Mouse (Mus musculus) kidney, postnatal 0 days (tissue): ENCODE measurements at regions not wholly inside any gene's neighbourhood (a gene's known extent, or its start where the extent isn't known, plus 50 kb on each side); places are given as distances from the start of the nearest gene placed in this dataset.

Source experiments
- ATAC-seq: fragments of 200-750 bp; cut with Nextera tagmentation; replicated peaks from 2 replicates; pipeline ENCODE4 v1.8.0; 2017; ENCODE audit warnings: low read depth, moderate number of reproducible peaks, moderate TSS enrichment, moderate library complexity; ENCODE audit not compliant: low FRiP score
- DNase-seq: peaks from one replicate; pipeline ENCODE4 v3.0.0-alpha.2; 2016; ENCODE audit warnings: low spot score
- H3K27ac ChIP-seq: fragments of 300-500 bp; sonication (generic); 2 replicates; pipeline ENCODE4 v1.5.1; 2014; ENCODE audit warnings: mild to moderate bottlenecking
- H3K27me3 ChIP-seq: fragments of 300-500 bp; sonication (generic); 2 replicates; pipeline ENCODE4 v1.6.1; 2014; ENCODE audit warnings: low read length, mixed read lengths; ENCODE audit not compliant: insufficient read depth
- H3K36me3 ChIP-seq: fragments of 300-500 bp; sonication (generic); 2 replicates; pipeline ENCODE4 v1.6.1; 2014; ENCODE audit warnings: low read length, mixed read lengths; ENCODE audit not compliant: insufficient read depth
- H3K4me1 ChIP-seq: fragments of 300-500 bp; sonication (generic); replicated peaks from 2 replicates; pipeline ENCODE4 v1.6.1; 2014; ENCODE audit warnings: antibody characterized with exemption, low read length, mixed read lengths; ENCODE audit not compliant: insufficient read depth
- H3K4me2 ChIP-seq: fragments of 300-500 bp; sonication (generic); 2 replicates; pipeline ENCODE4 v1.6.1; 2014; ENCODE audit warnings: mild to moderate bottlenecking, low read length, moderate library complexity, mixed read lengths
- H3K4me3 ChIP-seq: fragments of 300-500 bp; sonication (generic); replicated peaks from 2 replicates; pipeline ENCODE4 v1.5.1; 2014; ENCODE audit warnings: low read depth, low read length
- H3K9ac ChIP-seq: fragments of 300-500 bp; sonication (generic); 2 replicates; pipeline ENCODE4 v1.6.1; 2014; ENCODE audit warnings: low read depth, low read length
- H3K9me3 ChIP-seq: fragments of 300-500 bp; sonication (generic); replicated peaks from 2 replicates; pipeline ENCODE4 v1.6.1; 2016; ENCODE audit warnings: low read length, inconsistent platforms, mixed read lengths
- CTCF ChIP-seq: IDR thresholded peaks from 2 replicates; pipeline ENCODE4 v1.5.1; 2016; ENCODE audit warnings: antibody characterized with exemption, low read depth, mild to moderate bottlenecking, moderate library complexity
- WGBS: fragments of 180-500 bp; shearing (Covaris S2); extraction: QIAGEN DNeasy Blood & Tissue Kit; methylation state at CpG from one replicate; pipeline ENCODE4 v1.1.7; 2014; 5-methylcytosine and 5-hydroxymethylcytosine counted together

DNA sequence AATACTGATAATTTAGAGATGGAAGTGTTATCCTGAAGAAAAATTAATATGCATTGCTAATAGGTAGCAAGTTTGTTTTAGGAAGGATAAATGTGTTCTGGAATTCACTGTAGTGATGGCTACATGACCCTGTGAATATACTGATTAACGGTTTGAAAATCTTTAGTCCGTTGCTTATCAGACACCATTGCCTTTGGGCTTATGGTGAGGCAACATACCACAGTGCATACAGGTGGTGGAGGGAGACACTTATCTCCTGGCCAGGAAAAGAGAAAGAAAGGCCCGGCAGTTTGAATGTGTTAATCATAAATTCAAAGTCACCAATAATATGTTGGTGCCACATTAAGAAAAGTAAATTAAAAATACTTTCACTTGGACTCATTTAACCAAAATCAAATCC lies 57.4 kb upstream of the Eps8l3 start:
- Histone ChIP-seq H3K27ac (no peak overlapping the region), H3K36me3 (no peaks in the 10 kb centered on the region), H3K4me1 (0 out of 2 replicates have a peak, but pooled peaks cover 3% of the 10 kb centered on the region), H3K9ac (no peak overlapping the region), H3K27me3 (no peaks in the 10 kb centered on the region), H3K4me3 (no peak overlapping the region), H3K4me2 (no peak overlapping the region), H3K9me3 (no peaks in the 10 kb centered on the region)
- WGBS: 88% methylated on average over 3 of the region's 3 CpGs
- ATAC-seq: no peak
- no peak for DNase-seq
- TF ChIP-seq CTCF: no peak

DNA sequence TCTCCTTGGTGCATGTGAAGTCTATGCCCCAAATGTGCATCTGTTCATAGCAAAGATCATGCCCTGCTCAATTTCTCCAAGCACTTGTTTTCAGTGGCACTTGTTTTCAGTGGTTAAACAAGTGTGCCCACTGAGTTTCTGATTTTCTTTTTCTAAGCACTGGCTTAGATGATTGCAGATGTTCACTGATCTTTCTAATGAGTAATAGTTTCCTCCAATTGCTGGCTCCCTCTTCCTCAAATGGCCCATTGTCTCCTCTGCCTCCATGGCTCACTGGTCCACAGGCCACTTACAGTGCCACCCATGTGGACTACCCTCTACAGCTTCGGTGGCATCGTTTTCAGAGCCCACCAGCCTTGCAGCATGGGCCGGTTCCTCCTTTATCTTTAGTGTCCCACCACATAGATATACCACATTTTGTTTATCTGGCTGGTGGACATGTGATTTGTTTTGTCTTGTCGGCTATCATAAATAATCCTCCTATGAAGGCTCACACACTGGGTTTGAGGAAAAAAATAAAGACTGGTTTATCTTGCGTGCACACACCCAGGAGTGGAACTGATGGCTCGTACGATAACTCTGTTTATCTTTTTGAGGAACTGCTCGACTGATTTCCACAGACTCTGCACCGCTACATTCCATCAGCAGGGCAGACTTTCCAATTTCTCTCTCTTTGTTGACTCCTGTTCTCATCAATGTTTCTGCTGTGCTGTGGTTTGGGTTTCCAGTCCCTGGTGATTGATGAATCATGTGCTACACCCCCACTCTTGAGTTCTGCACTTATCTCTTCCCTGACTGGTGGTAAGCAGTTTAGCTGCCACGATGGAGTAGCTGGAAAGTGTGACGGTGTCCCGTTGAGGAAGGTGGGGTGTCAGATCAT lies 58.2 kb upstream of the Eps8l3 start:
- no peak overlapping the region for H3K4me3 ChIP-seq
- 0 out of 2 replicates have a peak, but pooled peaks cover 3% of the 10 kb centered on the region for H3K4me1 ChIP-seq
- no peak overlapping the region for H3K9ac ChIP-seq
- no peaks in the 10 kb centered on the region for H3K36me3 ChIP-seq
- no peak overlapping the region for H3K4me2 ChIP-seq
- DNase-seq (no peak), ATAC-seq (no peak)
- H3K9me3 ChIP-seq: no peaks in the 10 kb centered on the region
- TF ChIP-seq CTCF: no peak
- H3K27me3 ChIP-seq: no peaks in the 10 kb centered on the region
- 34% methylated on average over 12 of the region's 12 CpGs for WGBS
- H3K27ac ChIP-seq: no peak overlapping the region

DNA sequence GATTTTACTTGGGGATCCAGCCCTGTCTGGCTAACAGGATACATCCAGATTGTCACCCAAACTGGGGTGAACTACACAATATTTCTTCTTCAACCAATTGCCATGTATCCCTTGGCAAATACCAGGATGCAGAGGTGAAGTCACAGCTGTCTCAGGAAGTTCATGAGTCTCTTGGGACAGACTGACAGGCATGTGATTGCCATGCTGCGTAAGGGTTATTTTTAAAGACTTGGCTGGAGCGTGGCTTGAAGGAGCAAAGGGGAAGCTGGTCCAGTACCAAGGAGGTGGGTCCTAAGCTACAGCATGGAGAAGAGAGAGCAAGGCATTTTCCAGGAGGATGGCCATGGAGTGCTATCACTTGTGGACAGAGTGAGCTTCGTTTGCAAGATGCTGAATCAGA lies 55.8 kb upstream of the Csf1 start:
- 0 out of 2 replicates have a peak, but pooled peaks cover 3% of the 10 kb centered on the region for H3K4me1 ChIP-seq

DNA sequence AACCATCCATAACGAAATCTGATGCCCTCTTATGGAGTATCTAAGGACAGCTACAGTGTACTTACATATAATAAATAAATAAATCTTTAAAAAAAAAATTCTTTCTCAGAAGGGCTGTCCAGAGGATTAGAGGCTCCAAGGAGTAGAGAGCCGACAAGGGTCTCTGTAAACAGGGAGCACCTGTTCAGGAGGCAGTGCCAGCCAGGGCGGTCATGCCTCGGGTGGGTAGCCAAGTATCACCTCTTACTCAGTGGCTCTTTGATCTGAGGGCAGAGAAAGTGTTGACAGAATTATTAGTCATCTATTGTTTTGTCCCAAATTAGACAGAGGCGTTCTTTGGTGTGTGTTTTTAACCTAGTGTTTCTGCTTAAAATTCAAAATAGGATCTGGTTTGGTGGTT lies 54.0 kb upstream of the Csf1 start:
- DNase-seq: no peak
- no peak for ATAC-seq
- Histone ChIP-seq H3K27me3 (no peaks in the 10 kb centered on the region), H3K4me1 (0 out of 2 replicates have a peak, but pooled peaks cover 2% of the 10 kb centered on the region), H3K27ac (no peak overlapping the region), H3K36me3 (no peaks in the 10 kb centered on the region), H3K4me3 (no peak overlapping the region), H3K4me2 (no peak overlapping the region), H3K9ac (no peak overlapping the region), H3K9me3 (no peaks in the 10 kb centered on the region)
- 60% methylated on average over 5 of the region's 5 CpGs for WGBS
- TF ChIP-seq CTCF: no peak

More for the DNA sequence above, 55.8 kb upstream of the Csf1 start:
- H3K9me3 ChIP-seq: no peaks in the 10 kb centered on the region
- H3K9ac ChIP-seq: no peak overlapping the region
- 78% methylated on average over 3 of the region's 3 CpGs for WGBS
- no peak overlapping the region for H3K27ac ChIP-seq
- TF ChIP-seq CTCF: no peak
- H3K4me3 ChIP-seq: no peak overlapping the region
- no peak overlapping the region for H3K4me2 ChIP-seq
- no peak for DNase-seq
- H3K36me3 ChIP-seq: no peaks in the 10 kb centered on the region
- no peak for ATAC-seq
- no peaks in the 10 kb centered on the region for H3K27me3 ChIP-seq

DNA sequence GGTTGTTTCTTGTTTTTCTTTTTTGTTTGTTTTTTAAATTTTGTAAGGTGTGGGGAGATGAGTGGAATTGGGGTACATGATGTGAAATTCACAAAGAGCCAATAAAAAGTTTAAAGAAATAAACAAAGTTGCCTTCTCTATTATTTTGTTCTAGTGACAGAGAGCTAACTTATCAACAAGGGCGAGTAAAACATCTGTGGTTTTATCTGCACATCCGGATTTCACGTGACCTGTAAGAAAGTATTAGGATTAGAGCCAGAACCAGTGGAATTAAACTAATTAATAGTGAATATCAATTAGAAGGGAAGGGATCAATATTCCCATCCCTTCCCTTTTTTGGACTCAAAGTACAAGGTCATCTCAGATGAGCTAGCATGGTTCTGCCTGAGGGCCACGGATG lies 52.6 kb upstream of the Csf1 start:
- H3K4me2 ChIP-seq: no peak overlapping the region
- H3K4me1 ChIP-seq: 0 out of 2 replicates have a peak, but pooled peaks cover 1% of the 10 kb centered on the region
- ATAC-seq (no peak), DNase-seq (no peak)
- no peak overlapping the region for H3K27ac ChIP-seq
- no peak overlapping the region for H3K4me3 ChIP-seq
- WGBS: 78% methylated on average over 4 of the region's 4 CpGs
- no peaks in the 10 kb centered on the region for H3K9me3 ChIP-seq
- H3K27me3 ChIP-seq: no peaks in the 10 kb centered on the region
- no peak for TF ChIP-seq CTCF
- H3K36me3 ChIP-seq: no peaks in the 10 kb centered on the region
- H3K9ac ChIP-seq: no peak overlapping the region

DNA sequence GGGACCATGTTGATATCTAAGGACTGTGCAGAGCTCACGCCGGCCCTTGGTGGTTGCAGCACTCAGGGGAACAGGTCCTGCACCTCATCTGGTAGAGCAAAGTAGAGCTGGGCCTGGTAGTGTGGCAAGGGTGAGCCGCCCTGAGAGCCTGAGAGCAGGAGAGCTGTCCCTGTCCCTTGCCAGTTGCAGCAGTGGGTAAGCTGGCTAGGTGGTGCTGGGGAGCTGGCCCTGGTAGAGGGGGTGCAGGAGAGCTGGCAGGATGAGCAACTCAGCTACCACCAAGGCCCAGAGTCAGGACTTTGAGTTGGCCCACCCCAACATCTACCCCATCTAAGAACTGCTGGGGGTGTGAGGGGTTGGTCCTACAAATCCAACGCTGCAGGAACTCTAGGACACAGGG lies 52.1 kb upstream of the Csf1 start:
- 0 out of 2 replicates have a peak, but pooled peaks cover 3% of the 10 kb centered on the region for H3K4me1 ChIP-seq
- no peak for TF ChIP-seq CTCF
- H3K9ac ChIP-seq: no peak overlapping the region

More for the DNA sequence above, 52.1 kb upstream of the Csf1 start:
- H3K4me2 ChIP-seq: no peak overlapping the region
- no peak for DNase-seq
- no peaks in the 10 kb centered on the region for H3K27me3 ChIP-seq
- WGBS: 92% methylated on average over 4 of the region's 4 CpGs
- H3K9me3 ChIP-seq: no peaks in the 10 kb centered on the region
- H3K27ac ChIP-seq: no peak overlapping the region
- no peak overlapping the region for H3K4me3 ChIP-seq
- no peaks in the 10 kb centered on the region for H3K36me3 ChIP-seq
- ATAC-seq: no peak
